27 mouse cellular contexts compared by ENCODE assay signal in genomic region chr3:76467229-76467874, GRCm38 (mm10).
A peak's percentile ranks its signal among the peaks of the same experiment; 100 is the strongest.
DNase-seq lines count a peak whose midpoint lies in the region; ATAC-seq and TF ChIP-seq lines count a peak whose summit lies in the region.
"Had no signal": no experiment of that assay in that cellular context is flagged by ENCODE, and none has a peak within 500 bp of the region (broad histone marks: within the 10 kb centered on the region; RNA-seq: fewer than 3 reads in every experiment).

No protein-coding gene starts in this region.

- no peak overlapping the region for H3K9ac ChIP-seq in forebrain, embryonic 11.5 days (ENCODE audit: low read length)
- H3K9ac ChIP-seq in midbrain, embryonic 11.5 days (ENCODE audit: low read length): no peak overlapping the region
- H3K9ac ChIP-seq in midbrain, postnatal 0 days (replicated peaks; ENCODE audit: low read length, poor library complexity, severe bottlenecking): no peak overlapping the region
- H3K9ac ChIP-seq in forebrain, embryonic 15.5 days (replicated peaks): no peak overlapping the region
- H3K9ac ChIP-seq: embryonic facial prominence, embryonic 12.5 days; embryonic facial prominence, embryonic 15.5 days; heart, embryonic 13.5 days; hindbrain, embryonic 15.5 days had no signal

- no peak overlapping the region for H3K4me3 ChIP-seq in forebrain, embryonic 11.5 days (ENCODE audit: low read depth, low read length)
- H3K4me3 ChIP-seq in forebrain, embryonic 10.5 days: no peak overlapping the region
- H3K4me3 ChIP-seq in midbrain, embryonic 11.5 days (ENCODE audit: low read depth, low read length): no peak overlapping the region
- H3K4me3 ChIP-seq in midbrain, postnatal 0 days (ENCODE audit: low read depth, low read length): no peak overlapping the region
- no peak overlapping the region for H3K4me3 ChIP-seq in forebrain, embryonic 15.5 days
- H3K4me3 ChIP-seq: embryonic facial prominence, embryonic 12.5 days; embryonic facial prominence, embryonic 15.5 days; erythroblast, embryonic 14.5 days; heart, adult 2 months; heart, embryonic 10.5 days; heart, embryonic 13.5 days; hindbrain, embryonic 15.5 days had no signal

- peak; percentile 70 for ATAC-seq in forebrain, embryonic 11.5 days (replicated peaks; ENCODE audit: low FRiP score)
- ATAC-seq in midbrain, embryonic 11.5 days (ENCODE audit: low FRiP score): peak; percentile 38; the same call in 1 of the 2 replicates
- no peak for ATAC-seq in midbrain, postnatal 0 days (ENCODE audit: low FRiP score)
- peak; percentile 76 for ATAC-seq in forebrain, embryonic 15.5 days (replicated peaks)
- ATAC-seq: activated CD4-positive, CD25-positive, alpha-beta regulatory T cell, adult 4 months; intestine, postnatal 0 days had no signal

- no peaks in the 10 kb centered on the region for H3K36me3 ChIP-seq in forebrain, embryonic 11.5 days (ENCODE audit: control insufficient read depth, insufficient read depth, low read length)
- no peaks in the 10 kb centered on the region for H3K36me3 ChIP-seq in forebrain, embryonic 10.5 days (replicated peaks)
- no peaks in the 10 kb centered on the region for H3K36me3 ChIP-seq in midbrain, embryonic 11.5 days (ENCODE audit: control insufficient read depth, insufficient read depth, low read length)
- H3K36me3 ChIP-seq in midbrain, postnatal 0 days (ENCODE audit: insufficient read depth, low read length): no peaks in the 10 kb centered on the region
- no peaks in the 10 kb centered on the region for H3K36me3 ChIP-seq in forebrain, embryonic 15.5 days
- H3K36me3 ChIP-seq: embryonic facial prominence, embryonic 12.5 days; embryonic facial prominence, embryonic 15.5 days; heart, embryonic 10.5 days; heart, embryonic 13.5 days; hindbrain, embryonic 15.5 days had no signal

- H3K27me3 ChIP-seq in forebrain, embryonic 11.5 days (ENCODE audit: control insufficient read depth, insufficient read depth, low read length): no peaks in the 10 kb centered on the region
- no peaks in the 10 kb centered on the region for H3K27me3 ChIP-seq in forebrain, embryonic 10.5 days (ENCODE audit: poor library complexity, severe bottlenecking)
- H3K27me3 ChIP-seq in midbrain, embryonic 11.5 days (ENCODE audit: control insufficient read depth, insufficient read depth, low read length): no peaks in the 10 kb centered on the region
- no peaks in the 10 kb centered on the region for H3K27me3 ChIP-seq in midbrain, postnatal 0 days (ENCODE audit: insufficient read depth, low read length)
- no peaks in the 10 kb centered on the region for H3K27me3 ChIP-seq in forebrain, embryonic 15.5 days
- H3K27me3 ChIP-seq: embryonic facial prominence, embryonic 12.5 days; embryonic facial prominence, embryonic 15.5 days; heart, embryonic 13.5 days; hindbrain, embryonic 15.5 days had no signal

- no peak overlapping the region for H3K4me2 ChIP-seq in forebrain, embryonic 11.5 days (ENCODE audit: low read depth, low read length, severe bottlenecking)
- H3K4me2 ChIP-seq in midbrain, embryonic 11.5 days: no peak overlapping the region
- H3K4me2 ChIP-seq in midbrain, postnatal 0 days (ENCODE audit: low read depth, low read length, poor library complexity, severe bottlenecking): no peak overlapping the region
- H3K4me2 ChIP-seq in forebrain, embryonic 15.5 days (replicated peaks): no peak overlapping the region
- H3K4me2 ChIP-seq: embryonic facial prominence, embryonic 12.5 days; embryonic facial prominence, embryonic 15.5 days; heart, embryonic 13.5 days; hindbrain, embryonic 15.5 days had no signal

- TF ChIP-seq CTCF in midbrain, postnatal 0 days (IDR thresholded peaks at IDR 0.05): no peak

- H3K27ac ChIP-seq in forebrain, embryonic 11.5 days (ENCODE audit: low read depth, low read length): peak overlapping the region; percentile 42; the same call in 1 of the 2 replicates
- H3K27ac ChIP-seq in forebrain, embryonic 10.5 days: no peak overlapping the region
- H3K27ac ChIP-seq in midbrain, embryonic 11.5 days (ENCODE audit: low read depth, low read length): no peak overlapping the region
- no peak overlapping the region for H3K27ac ChIP-seq in midbrain, postnatal 0 days (ENCODE audit: low read depth, low read length)
- peak overlapping the region; percentile 55; the same call in 1 of the 2 replicates for H3K27ac ChIP-seq in forebrain, embryonic 15.5 days (replicated peaks)
- H3K27ac ChIP-seq: embryonic facial prominence, embryonic 12.5 days; embryonic facial prominence, embryonic 15.5 days; heart, adult 2 months; heart, embryonic 10.5 days; heart, embryonic 13.5 days; hindbrain, embryonic 15.5 days had no signal

- no peak for DNase-seq in forebrain, embryonic 11.5 days (ENCODE audit: low spot score)
- no peak for DNase-seq in forebrain, embryonic 10.5 days (ENCODE audit: extremely low spot score, low spot score)
- DNase-seq in midbrain, embryonic 11.5 days (ENCODE audit: low spot score, missing footprints): no peak
- no peak for DNase-seq in midbrain, postnatal 0 days (ENCODE audit: low spot score)
- no peak for DNase-seq in cerebellum, postnatal 4 days (ENCODE audit: low spot score in 2 of 2)
- no peak for DNase-seq in frontal cortex, adult 2 months (ENCODE audit: extremely low spot score in 1 of 2, low spot score in 1 of 2)
- no peak for DNase-seq in retina, embryonic 14.5 days (ENCODE audit: low spot score)
- DNase-seq: adrenal gland, adult 8-10 months; adrenal gland, postnatal 25 days; cerebellum, adult 18-20 months; cerebellum, adult 9-10 months; cerebellum, postnatal 14 days; gastrocnemius, postnatal 10 days; gastrocnemius, postnatal 36 days; heart, adult 2 months; heart, postnatal 14 days; heart, postnatal 4 days; kidney, adult 2 months had no signal

- no peaks in the 10 kb centered on the region for H3K4me1 ChIP-seq in forebrain, embryonic 11.5 days (replicated peaks; ENCODE audit: control insufficient read depth, insufficient read depth, low read length)
- H3K4me1 ChIP-seq in forebrain, embryonic 10.5 days: no peaks in the 10 kb centered on the region
- no peaks in the 10 kb centered on the region for H3K4me1 ChIP-seq in midbrain, embryonic 11.5 days (ENCODE audit: control insufficient read depth, insufficient read depth, low read length)
- H3K4me1 ChIP-seq in midbrain, postnatal 0 days (ENCODE audit: insufficient read depth, low read length): no peaks in the 10 kb centered on the region
- 0 out of 2 replicates have a peak, but pooled peaks cover 6% of the 10 kb centered on the region for H3K4me1 ChIP-seq in forebrain, embryonic 15.5 days
- H3K4me1 ChIP-seq: embryonic facial prominence, embryonic 12.5 days; embryonic facial prominence, embryonic 15.5 days; heart, embryonic 10.5 days; heart, embryonic 13.5 days; hindbrain, embryonic 15.5 days had no signal

- no peaks in the 10 kb centered on the region for H3K9me3 ChIP-seq in forebrain, embryonic 11.5 days (ENCODE audit: control insufficient read depth, low read length)
- H3K9me3 ChIP-seq in forebrain, embryonic 10.5 days: no peaks in the 10 kb centered on the region
- no peaks in the 10 kb centered on the region for H3K9me3 ChIP-seq in midbrain, embryonic 11.5 days (ENCODE audit: control insufficient read depth, low read length)
- no peaks in the 10 kb centered on the region for H3K9me3 ChIP-seq in midbrain, postnatal 0 days (ENCODE audit: low read length)
- H3K9me3 ChIP-seq in forebrain, embryonic 15.5 days: no peaks in the 10 kb centered on the region
- H3K9me3 ChIP-seq: embryonic facial prominence, embryonic 12.5 days; embryonic facial prominence, embryonic 15.5 days; heart, embryonic 10.5 days; heart, embryonic 13.5 days; hindbrain, embryonic 15.5 days had no signal

Comparison
In these comparisons a context has a peak if more than half of its experiments do, and no peak if none do; other contexts are left out.
1. H3K27ac ChIP-seq: peak in forebrain, embryonic 11.5 days (single experiment) and forebrain, embryonic 15.5 days (single experiment); none in forebrain, embryonic 10.5 days (single experiment), midbrain, embryonic 11.5 days (single experiment) and midbrain, postnatal 0 days (single experiment).